Mouse (Mus musculus): ENCODE results near the gene Ceacam1. TPM values are rescaled to one million over a fixed set of nuclear protein-coding genes. Genes with fewer than 3 reads are reported as not detected.

Ceacam1 gene
- polyA plus RNA-seq, 1 experiment from 2014 or later, result 0.99 TPM

GRCm38 (mm10) chr7:25422286-25422841 is 55.0 kb downstream of the Ceacam1 start:
- Histone ChIP-seq H3K9ac (no peak overlapping the region), H3K4me3 (no peak overlapping the region), H3K27me3 (no peaks in the 10 kb centered on the region), H3K4me1 (replicated peaks) (no peaks in the 10 kb centered on the region; the same call in 1 of the 2 replicates), H3K36me3 (no peaks in the 10 kb centered on the region), H3K4me2 (no peak overlapping the region), H3K27ac (replicated peaks) (no peak overlapping the region), H3K9me3 (no peaks in the 10 kb centered on the region)
- 71% methylated on average over 16 of the region's 16 CpGs for WGBS
- no peak for ATAC-seq (ENCODE audit: low FRiP score, low read depth)

GRCm38 (mm10) chr7:25419943-25420342 is 57.5 kb downstream of the Ceacam1 start:
- Histone ChIP-seq H3K36me3 (no peaks in the 10 kb centered on the region), H3K4me2 (no peak overlapping the region), H3K9ac (no peak overlapping the region), H3K4me1 (replicated peaks) (no peaks in the 10 kb centered on the region; the same call in 1 of the 2 replicates), H3K27me3 (no peaks in the 10 kb centered on the region), H3K27ac (replicated peaks) (no peak overlapping the region), H3K9me3 (no peaks in the 10 kb centered on the region), H3K4me3 (no peak overlapping the region)
- WGBS, result 88% methylated on average over 4 of the region's 4 CpGs
- no peak for ATAC-seq (ENCODE audit: low FRiP score, low read depth)

DNA sequence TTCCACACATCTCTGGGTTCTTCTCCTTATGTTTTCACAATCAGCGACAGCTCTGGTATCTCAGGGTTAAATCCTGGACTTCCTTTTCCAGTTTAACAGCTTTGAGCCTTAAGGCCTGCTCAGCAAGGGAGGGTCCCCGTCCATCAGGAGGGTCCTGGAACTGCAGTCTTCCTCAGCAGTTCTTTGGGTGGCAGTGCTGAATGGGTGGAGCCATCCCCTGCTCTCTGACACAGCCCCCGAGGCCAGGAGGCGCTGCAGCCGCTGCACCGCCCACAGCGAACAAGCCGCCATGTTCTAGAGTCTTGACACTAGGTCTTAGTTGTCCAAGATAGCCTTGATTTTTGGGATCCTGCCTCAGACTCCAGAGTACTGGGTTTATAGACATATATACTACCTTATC is 57.9 kb downstream of the Ceacam1 start:
- Histone ChIP-seq H3K4me2 (no peak overlapping the region), H3K4me1 (replicated peaks) (no peaks in the 10 kb centered on the region; the same call in 1 of the 2 replicates), H3K27ac (replicated peaks) (no peak overlapping the region), H3K9ac (no peak overlapping the region), H3K4me3 (no peak overlapping the region), H3K36me3 (no peaks in the 10 kb centered on the region), H3K27me3 (no peaks in the 10 kb centered on the region), H3K9me3 (no peaks in the 10 kb centered on the region)
- 86% methylated on average over 8 of the region's 8 CpGs for WGBS
- ATAC-seq (ENCODE audit: low FRiP score, low read depth), result no peak

GRCm38 (mm10) chr7:25417597-25417996 is 59.8 kb downstream of the Ceacam1 start:
- Histone ChIP-seq H3K4me2 (no peak overlapping the region), H3K36me3 (no peaks in the 10 kb centered on the region), H3K9me3 (no peaks in the 10 kb centered on the region), H3K27ac (replicated peaks) (no peak overlapping the region), H3K4me3 (no peak overlapping the region), H3K4me1 (replicated peaks) (no peaks in the 10 kb centered on the region; the same call in 1 of the 2 replicates), H3K9ac (no peak overlapping the region), H3K27me3 (no peaks in the 10 kb centered on the region)
- WGBS, result 84% methylated on average over 1 of the region's 1 CpGs
- no peak for ATAC-seq (ENCODE audit: low FRiP score, low read depth)

DNA sequence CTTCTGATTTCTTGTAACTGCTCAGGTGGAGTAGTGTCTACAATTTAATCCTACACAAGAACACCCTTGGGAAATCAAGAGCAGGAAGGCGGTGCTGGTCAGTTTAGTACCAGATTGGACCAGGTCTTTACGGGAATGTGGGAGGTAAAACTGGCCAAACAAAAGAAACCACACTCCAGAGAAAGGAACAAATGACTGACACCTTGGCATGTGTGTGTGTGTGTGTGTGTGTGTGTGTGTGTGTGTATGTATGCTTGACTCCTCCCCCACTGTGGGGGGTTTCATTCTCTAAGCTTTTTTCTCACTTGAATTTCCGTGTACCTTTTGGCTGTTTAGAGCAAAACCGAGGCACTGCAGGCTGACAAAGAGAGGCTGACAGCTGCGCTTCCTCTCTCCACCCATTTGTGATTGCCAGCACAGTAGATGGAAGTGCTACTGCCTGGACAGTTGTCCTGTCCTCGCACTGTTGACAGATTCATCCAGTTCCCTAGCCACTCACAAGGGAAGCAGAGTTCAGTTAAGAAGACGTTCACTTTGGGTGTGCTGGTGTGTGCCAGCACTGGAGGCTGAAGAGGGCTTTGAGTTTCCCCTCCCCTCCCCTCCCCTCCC is 64.5 kb downstream of the Ceacam1 start, which contains the start of gene Cxcl17:
Gene Cxcl17 (minus strand): TSS at position 54 of the 609 bp plus-strand sequence.
- Histone ChIP-seq H3K4me3 (no peak within 1 kb of the TSS), H3K4me2 (no peak within 1 kb of the TSS), H3K27ac (replicated peaks) (no peak within 1 kb of the TSS), H3K9me3 (no peaks in the 10 kb centered on the region), H3K36me3 (no peaks in the 10 kb centered on the region), H3K9ac (no peak within 1 kb of the TSS), H3K4me1 (replicated peaks) (no peaks in the 10 kb centered on the region), H3K27me3 (no peaks in the 10 kb centered on the region)
- no peak for ATAC-seq (ENCODE audit: low FRiP score, low read depth)
- 53% methylated on average over 7 of the region's 7 CpGs for WGBS

DNA sequence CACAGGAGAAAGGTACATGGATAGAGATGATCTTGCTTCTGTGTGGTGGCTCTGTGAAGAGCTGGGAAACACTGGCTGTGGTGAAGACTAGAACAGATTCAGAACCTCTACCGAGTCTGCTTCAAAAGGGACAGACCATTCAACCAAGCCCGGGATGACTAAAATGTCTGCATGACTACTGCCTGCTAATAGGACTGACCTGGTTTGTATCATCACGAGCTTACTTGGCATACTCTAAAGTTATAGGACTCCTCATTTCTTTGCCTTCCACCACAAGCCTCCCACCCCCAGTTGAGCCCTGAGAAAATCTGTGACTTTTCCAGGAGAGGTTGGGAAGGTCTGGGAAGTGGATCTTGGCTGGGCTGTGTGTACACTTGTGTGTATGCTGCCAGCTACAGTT is 65.5 kb downstream of the Ceacam1 start:
- Histone ChIP-seq H3K9ac (no peak overlapping the region), H3K27ac (replicated peaks) (no peak overlapping the region), H3K4me2 (no peak overlapping the region), H3K4me3 (no peak overlapping the region), H3K9me3 (no peaks in the 10 kb centered on the region), H3K36me3 (no peaks in the 10 kb centered on the region), H3K27me3 (no peaks in the 10 kb centered on the region), H3K4me1 (replicated peaks) (no peaks in the 10 kb centered on the region)
- WGBS, result 87% methylated on average over 3 of the region's 3 CpGs
- ATAC-seq (ENCODE audit: low FRiP score, low read depth), result no peak

Other genes starting within 250 kb of the Ceacam1 start
- 19.2 and 19.7 TPM in 2 replicates for gene Gsk3a, start 239.8 kb downstream of the Ceacam1 start, polyA plus RNA-seq (2015; fragmentation: Nextera tagmentation; extraction: Ambion mirVana)
- gene Erf, start 226.8 kb downstream of the Ceacam1 start, polyA plus RNA-seq (2015; fragmentation: Nextera tagmentation; extraction: Ambion mirVana), result 3.4 and 4.4 TPM in 2 replicates
- 32.5 and 38.5 TPM in 2 replicates for gene Cic, start 209.9 kb downstream of the Ceacam1 start, polyA plus RNA-seq (2015; fragmentation: Nextera tagmentation; extraction: Ambion mirVana)
- gene Pafah1b3, start 179.6 kb downstream of the Ceacam1 start, polyA plus RNA-seq (2015; fragmentation: Nextera tagmentation; extraction: Ambion mirVana), result 558 and 579 TPM in 2 replicates
- gene Prr19, start 176.2 kb downstream of the Ceacam1 start, polyA plus RNA-seq (2015; fragmentation: Nextera tagmentation; extraction: Ambion mirVana), result 3.5 and 4.6 TPM in 2 replicates
- 84.1 and 101 TPM in 2 replicates for gene Tmem145, start 171.5 kb downstream of the Ceacam1 start, polyA plus RNA-seq (2015; fragmentation: Nextera tagmentation; extraction: Ambion mirVana)
- 23.9 and 25.1 TPM in 2 replicates for gene Megf8, start 160.4 kb downstream of the Ceacam1 start, polyA plus RNA-seq (2015; fragmentation: Nextera tagmentation; extraction: Ambion mirVana)
- gene Cnfn, start 107.9 kb downstream of the Ceacam1 start, polyA plus RNA-seq (2015; fragmentation: Nextera tagmentation; extraction: Ambion mirVana), result not detected in 2 replicates
- gene Lipe, start 78.9 kb downstream of the Ceacam1 start, polyA plus RNA-seq (2015; fragmentation: Nextera tagmentation; extraction: Ambion mirVana), result 9.9 and 11.0 TPM in 2 replicates
- 1.2 and 1.3 TPM in 2 replicates for gene Cxcl17, start 64.7 kb downstream of the Ceacam1 start, polyA plus RNA-seq (2015; fragmentation: Nextera tagmentation; extraction: Ambion mirVana)
- 0.08 and 0.12 TPM in 2 replicates for gene Ceacam2, start 62.3 kb upstream of the Ceacam1 start, polyA plus RNA-seq (2015; fragmentation: Nextera tagmentation; extraction: Ambion mirVana)
- 0.18 TPM in 1 of 2 replicates, not detected in the other for gene Erich4, start 138.3 kb upstream of the Ceacam1 start, polyA plus RNA-seq (2015; fragmentation: Nextera tagmentation; extraction: Ambion mirVana)
- gene Dmac2, start 141.8 kb upstream of the Ceacam1 start, polyA plus RNA-seq (2015; fragmentation: Nextera tagmentation; extraction: Ambion mirVana), result 46.5 and 48.5 TPM in 2 replicates
- 0.89 and 1.5 TPM in 2 replicates for gene B3gnt8, start 149.1 kb upstream of the Ceacam1 start, polyA plus RNA-seq (2015; fragmentation: Nextera tagmentation; extraction: Ambion mirVana)
- gene Bckdha, start 181.4 kb upstream of the Ceacam1 start, polyA plus RNA-seq (2015; fragmentation: Nextera tagmentation; extraction: Ambion mirVana), result 43.6 and 44.9 TPM in 2 replicates
- 39.3 and 41.8 TPM in 2 replicates for gene Exosc5, start 181.6 kb upstream of the Ceacam1 start, polyA plus RNA-seq (2015; fragmentation: Nextera tagmentation; extraction: Ambion mirVana)
- gene Tmem91, start 197.6 kb upstream of the Ceacam1 start, polyA plus RNA-seq (2015; fragmentation: Nextera tagmentation; extraction: Ambion mirVana), result 65.6 and 72.7 TPM in 2 replicates
- 41.1 and 42.8 TPM in 2 replicates for gene B9d2, start 203.2 kb upstream of the Ceacam1 start, polyA plus RNA-seq (2015; fragmentation: Nextera tagmentation; extraction: Ambion mirVana)
- 0.84 and 0.87 TPM in 2 replicates for gene Tgfb1, start 209.4 kb upstream of the Ceacam1 start, polyA plus RNA-seq (2015; fragmentation: Nextera tagmentation; extraction: Ambion mirVana)
- 30.9 and 40.9 TPM in 2 replicates for gene Ccdc97, start 241.5 kb upstream of the Ceacam1 start, polyA plus RNA-seq (2015; fragmentation: Nextera tagmentation; extraction: Ambion mirVana)